Mouse (Mus musculus) intestine, embryonic 16.5 days (tissue): ENCODE results near the gene Paxip1. TPM values are rescaled to one million over a fixed set of nuclear protein-coding genes. Genes with fewer than 3 reads are reported as not detected.

Experiments used
- ATAC-seq: fragments of 200-750 bp; cut with Nextera tagmentation; 2 replicates; pipeline ENCODE4 v1.8.0; 2017; ENCODE audit warnings: moderate TSS enrichment, moderate library complexity
- H3K27ac ChIP-seq: fragments of 300-500 bp; sonication (generic); 2 replicates; pipeline ENCODE4 v1.5.1; 2014; ENCODE audit warnings: mild to moderate bottlenecking, low read length
- H3K27me3 ChIP-seq: fragments of 300-500 bp; sonication (generic); replicated peaks from 2 replicates; pipeline ENCODE4 v1.6.1; 2014; ENCODE audit warnings: low read length, control low read depth, mixed read lengths; ENCODE audit not compliant: control insufficient read depth, insufficient read depth
- H3K36me3 ChIP-seq: fragments of 300-500 bp; sonication (generic); 2 replicates; pipeline ENCODE4 v1.6.1; 2014; ENCODE audit warnings: low read length, control low read depth; ENCODE audit not compliant: control insufficient read depth, insufficient read depth
- H3K4me1 ChIP-seq: fragments of 300-500 bp; sonication (generic); 2 replicates; pipeline ENCODE4 v1.6.1; 2014; ENCODE audit warnings: low read length, control low read depth, mixed read lengths; ENCODE audit not compliant: control insufficient read depth, insufficient read depth
- H3K4me2 ChIP-seq: fragments of 300-500 bp; sonication (generic); 2 replicates; pipeline ENCODE4 v1.6.1; 2014; ENCODE audit warnings: low read depth, low read length, control low read depth
- H3K4me3 ChIP-seq: fragments of 300-500 bp; sonication (generic); 2 replicates; pipeline ENCODE4 v1.5.1; 2014; ENCODE audit warnings: mild to moderate bottlenecking, low read length
- H3K9ac ChIP-seq: fragments of 300-500 bp; sonication (generic); 2 replicates; pipeline ENCODE4 v1.6.1; 2014; ENCODE audit warnings: low read depth, low read length
- H3K9me3 ChIP-seq: fragments of 300-500 bp; sonication (generic); 2 replicates; pipeline ENCODE4 v1.6.1; 2016; ENCODE audit warnings: low read length, control low read depth; ENCODE audit not compliant: control insufficient read depth
- WGBS: fragments of 180-500 bp; shearing (Covaris S2); extraction: QIAGEN DNeasy Blood & Tissue Kit; methylation state at CpG from one replicate; pipeline ENCODE4 v1.1.7; 2014; 5-methylcytosine and 5-hydroxymethylcytosine counted together
- polyA plus RNA-seq: library from polyadenylated mRNA; unstranded; fragments of >200 nt; fragmentation: Nextera tagmentation; extraction: Ambion mirVana; gene quantifications from 2 replicates; pipeline ENCODE4 v1.2.1, GENCODE M21; 2015

Paxip1 gene
- polyA plus RNA-seq, 1 experiment from 2014 or later: 21.8 TPM

GRCm38 (mm10) chr5:27708209-27708608 is 83.3 kb downstream of the Paxip1 start:
- Histone ChIP-seq H3K4me3 (no peak overlapping the region), H3K27me3 (no peaks in the 10 kb centered on the region), H3K9me3 (no peaks in the 10 kb centered on the region), H3K9ac (no peak overlapping the region), H3K27ac (no peak overlapping the region), H3K4me2 (no peak overlapping the region), H3K4me1 (peaks cover 25% of the 10 kb centered on the region), H3K36me3 (no peaks in the 10 kb centered on the region)
- peak; percentile 27; the same call in 1 of the 2 replicates for ATAC-seq
- WGBS: 12% methylated on average over 6 of the region's 6 CpGs

- Histone ChIP-seq H3K4me3 (no peak overlapping the region), H3K27ac (no peak overlapping the region), H3K9me3 (no peaks in the 10 kb centered on the region), H3K27me3 (no peaks in the 10 kb centered on the region), H3K9ac (no peak overlapping the region), H3K4me1 (peaks cover 25% of the 10 kb centered on the region), H3K4me2 (no peak overlapping the region), H3K36me3 (no peaks in the 10 kb centered on the region)
- ATAC-seq: peak; percentile 60
Observed at GRCm38 (mm10) chr5:27707283-27707682, 84.2 kb downstream of the Paxip1 start.

- Histone ChIP-seq H3K9ac (no peak overlapping the region), H3K4me1 (peaks cover 19% of the 10 kb centered on the region), H3K27me3 (no peaks in the 10 kb centered on the region), H3K4me2 (no peak overlapping the region; the same call in 1 of the 2 replicates), H3K4me3 (no peak overlapping the region), H3K9me3 (no peaks in the 10 kb centered on the region), H3K27ac (no peak overlapping the region), H3K36me3 (no peaks in the 10 kb centered on the region)
- WGBS: 38% methylated on average over 6 of the region's 6 CpGs
- ATAC-seq: peak; percentile 39; the same call in 1 of the 2 replicates
Observed at GRCm38 (mm10) chr5:27706551-27706950, 84.9 kb downstream of the Paxip1 start.

GRCm38 (mm10) chr5:27705020-27705419 is 86.5 kb downstream of the Paxip1 start:
- H3K9me3 ChIP-seq: no peaks in the 10 kb centered on the region
- no peak overlapping the region for H3K27ac ChIP-seq
- H3K27me3 ChIP-seq: no peaks in the 10 kb centered on the region
- H3K4me1 ChIP-seq: peaks cover 17% of the 10 kb centered on the region
- H3K4me2 ChIP-seq: no peak overlapping the region
- H3K36me3 ChIP-seq: no peaks in the 10 kb centered on the region
- H3K9ac ChIP-seq: no peak overlapping the region
- ATAC-seq: no peak
- no peak overlapping the region for H3K4me3 ChIP-seq

- no peak overlapping the region for H3K4me2 ChIP-seq
- H3K4me1 ChIP-seq: peaks cover 8% of the 10 kb centered on the region; the same call in 1 of the 2 replicates
- no peak for ATAC-seq
- 84% methylated on average over 6 of the region's 6 CpGs for WGBS
- no peaks in the 10 kb centered on the region for H3K27me3 ChIP-seq
- no peak overlapping the region for H3K27ac ChIP-seq
- H3K4me3 ChIP-seq: no peak overlapping the region
- H3K36me3 ChIP-seq: no peaks in the 10 kb centered on the region
- H3K9ac ChIP-seq: no peak overlapping the region
- H3K9me3 ChIP-seq: no peaks in the 10 kb centered on the region
Observed at GRCm38 (mm10) chr5:27702482-27702881, 89.0 kb downstream of the Paxip1 start.

Other genes starting within 250 kb of the Paxip1 start
- gene Htr5a, start 50.5 kb upstream of the Paxip1 start, polyA plus RNA-seq: not detected in 2 replicates